Mouse (Mus musculus): ENCODE results near the gene Olfr592. TPM values are rescaled to one million over a fixed set of nuclear protein-coding genes. Genes with fewer than 3 reads are reported as not detected.
"Not testable (repeated sequence)": the region's sequence is repeated elsewhere in the genome, so short reads cannot be mapped to it uniquely, and the experiment has no call there.

The Olfr592 gene
- not detected in 2 replicates for polyA plus RNA-seq (2015; fragmentation: Nextera tagmentation; extraction: Ambion mirVana)

DNA sequence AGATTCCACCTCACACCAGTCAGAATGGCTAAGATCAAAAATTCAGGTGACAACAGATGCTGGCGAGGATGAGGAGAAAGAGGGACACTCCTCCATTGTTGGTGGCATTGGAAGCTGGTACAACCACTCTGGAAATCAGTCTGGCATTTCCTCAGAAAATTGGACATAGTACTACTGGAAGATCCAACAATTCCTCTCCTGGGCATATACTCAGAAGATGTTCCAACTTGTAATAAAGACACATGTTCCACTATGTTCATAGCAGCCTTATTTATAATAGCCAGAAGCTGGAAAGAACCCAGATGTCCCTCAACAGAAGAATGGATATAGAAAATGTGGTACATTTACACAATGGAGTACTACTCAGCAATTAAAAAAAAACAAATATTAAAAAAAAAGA lies at the start of gene Olfr592:
Gene Olfr592 (plus strand): TSS at position 301 of the 400 bp plus-strand sequence.
- DNase-seq (ENCODE audit: low spot score); H3K4me1 ChIP-seq (ENCODE audit: insufficient read depth, low read depth, low read length); H3K36me3 ChIP-seq (ENCODE audit: insufficient read depth, low read length); H3K27me3 ChIP-seq (replicated peaks; ENCODE audit: insufficient read depth, low read length); H3K9me3 ChIP-seq (ENCODE audit: low read length); H3K4me3 ChIP-seq (ENCODE audit: low read depth, low read length); H3K27ac ChIP-seq (ENCODE audit: low read length); ATAC-seq; H3K4me2 ChIP-seq (replicated peaks; ENCODE audit: low read depth, low read length); H3K9ac ChIP-seq (replicated peaks; ENCODE audit: low read depth): not testable (repeated sequence)
- WGBS, result 47% methylated on average over 1 of the region's 1 CpGs

- no peak within 1 kb of the TSS for H3K9ac ChIP-seq (replicated peaks; ENCODE audit: low read depth)
Observed at GRCm38 (mm10) chr7:103140579-103140978, 44.0 kb upstream of the Olfr592 start, which contains the start of gene Olfr588-ps1. Gene Olfr588-ps1 (plus strand): TSS chr7:103140879.

DNA sequence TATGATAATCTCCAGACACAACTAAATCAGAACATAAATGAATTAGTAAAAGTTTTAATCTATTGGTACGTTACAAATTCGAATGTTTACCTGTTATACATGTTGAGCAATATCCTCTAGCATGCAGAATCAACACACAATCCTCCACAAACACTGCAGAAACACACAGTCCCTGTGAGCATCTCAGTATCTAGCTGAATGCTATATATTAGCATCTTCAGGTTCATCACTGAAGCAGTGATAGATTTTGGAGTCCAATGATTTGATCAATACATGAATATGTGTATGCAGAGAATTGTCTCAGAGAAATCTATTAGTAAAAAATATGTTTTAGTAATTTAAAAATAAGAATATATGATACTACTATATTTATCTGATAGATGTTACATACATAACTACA lies 28.3 kb upstream of the Olfr592 start, which contains the start of gene Olfr589:
Gene Olfr589 (minus strand): TSS at position 101 of the 400 bp plus-strand sequence.
- ATAC-seq, result no peak
- WGBS, result 49% methylated on average over 2 of the region's 2 CpGs

More at GRCm38 (mm10) chr7:103140579-103140978, 44.0 kb upstream of the Olfr592 start, which contains the start of gene Olfr588-ps1:
- H3K4me1 ChIP-seq (ENCODE audit: insufficient read depth, low read depth, low read length), result no peaks in the 10 kb centered on the region
- no peak within 1 kb of the TSS for H3K27ac ChIP-seq (ENCODE audit: low read length)
- no peak within 1 kb of the TSS for H3K4me3 ChIP-seq (ENCODE audit: low read depth, low read length)
- no peak for DNase-seq (ENCODE audit: low spot score)
- H3K36me3 ChIP-seq (ENCODE audit: insufficient read depth, low read length), result no peaks in the 10 kb centered on the region
- no peak for ATAC-seq
- 64% methylated on average over 1 of the region's 1 CpGs for WGBS
- no peak within 1 kb of the TSS for H3K4me2 ChIP-seq (replicated peaks; ENCODE audit: low read depth, low read length)
- no peaks in the 10 kb centered on the region for H3K27me3 ChIP-seq (replicated peaks; ENCODE audit: insufficient read depth, low read length)
- H3K9me3 ChIP-seq (ENCODE audit: low read length), result no peaks in the 10 kb centered on the region
- TF ChIP-seq EP300 (IDR thresholded peaks at IDR 0.05) (no peak), CTCF (IDR thresholded peaks at IDR 0.05) (no peak)

GRCm38 (mm10) chr7:103169697-103170096 lies 14.9 kb upstream of the Olfr592 start:
- H3K9me3 ChIP-seq (ENCODE audit: low read length), result no peaks in the 10 kb centered on the region
- no peak overlapping the region for H3K9ac ChIP-seq (replicated peaks; ENCODE audit: low read depth)
- 71% methylated on average over 5 of the region's 5 CpGs for WGBS
- TF ChIP-seq EP300 (IDR thresholded peaks at IDR 0.05) (no peak), CTCF (IDR thresholded peaks at IDR 0.05) (no peak)
- DNase-seq (ENCODE audit: low spot score), result no peak
- H3K27ac ChIP-seq (ENCODE audit: low read length), result no peak overlapping the region
- no peaks in the 10 kb centered on the region for H3K36me3 ChIP-seq (ENCODE audit: insufficient read depth, low read length)
- no peaks in the 10 kb centered on the region for H3K4me1 ChIP-seq (ENCODE audit: insufficient read depth, low read depth, low read length)
- no peak overlapping the region for H3K4me3 ChIP-seq (ENCODE audit: low read depth, low read length)
- no peaks in the 10 kb centered on the region for H3K27me3 ChIP-seq (replicated peaks; ENCODE audit: insufficient read depth, low read length)
- ATAC-seq, result no peak
- no peak overlapping the region for H3K4me2 ChIP-seq (replicated peaks; ENCODE audit: low read depth, low read length)

More for the DNA sequence above, 28.3 kb upstream of the Olfr592 start, which contains the start of gene Olfr589:
- H3K4me1 ChIP-seq (ENCODE audit: insufficient read depth, low read depth, low read length), result no peaks in the 10 kb centered on the region
- H3K36me3 ChIP-seq (ENCODE audit: insufficient read depth, low read length), result no peaks in the 10 kb centered on the region
- no peak within 1 kb of the TSS for H3K27ac ChIP-seq (ENCODE audit: low read length)
- H3K4me3 ChIP-seq (ENCODE audit: low read depth, low read length), result no peak within 1 kb of the TSS
- no peak for TF ChIP-seq EP300 (IDR thresholded peaks at IDR 0.05)
- no peak for TF ChIP-seq CTCF (IDR thresholded peaks at IDR 0.05)
- no peak within 1 kb of the TSS for H3K9ac ChIP-seq (replicated peaks; ENCODE audit: low read depth)
- DNase-seq (ENCODE audit: low spot score), result no peak
- H3K9me3 ChIP-seq (ENCODE audit: low read length), result no peaks in the 10 kb centered on the region
- H3K27me3 ChIP-seq (replicated peaks; ENCODE audit: insufficient read depth, low read length), result no peaks in the 10 kb centered on the region
- H3K4me2 ChIP-seq (replicated peaks; ENCODE audit: low read depth, low read length), result no peak within 1 kb of the TSS

GRCm38 (mm10) chr7:103178240-103178639 lies 6.4 kb upstream of the Olfr592 start, which contains the start of gene Olfr591:
Gene Olfr591 (minus strand): TSS chr7:103178340.
- no peaks in the 10 kb centered on the region for H3K36me3 ChIP-seq (ENCODE audit: insufficient read depth, low read length)
- H3K4me3 ChIP-seq (ENCODE audit: low read depth, low read length), result no peak within 1 kb of the TSS
- H3K27me3 ChIP-seq (replicated peaks; ENCODE audit: insufficient read depth, low read length), result no peaks in the 10 kb centered on the region
- WGBS, result 64% methylated on average over 1 of the region's 1 CpGs
- no peaks in the 10 kb centered on the region for H3K4me1 ChIP-seq (ENCODE audit: insufficient read depth, low read depth, low read length)
- no peaks in the 10 kb centered on the region for H3K9me3 ChIP-seq (ENCODE audit: low read length)
- TF ChIP-seq EP300 (IDR thresholded peaks at IDR 0.05), result no peak
- TF ChIP-seq CTCF (IDR thresholded peaks at IDR 0.05), result no peak
- H3K9ac ChIP-seq (replicated peaks; ENCODE audit: low read depth), result no peak within 1 kb of the TSS
- no peak for DNase-seq (ENCODE audit: low spot score)
- no peak within 1 kb of the TSS for H3K4me2 ChIP-seq (replicated peaks; ENCODE audit: low read depth, low read length)
- no peak within 1 kb of the TSS for H3K27ac ChIP-seq (ENCODE audit: low read length)
- ATAC-seq, result no peak

GRCm38 (mm10) chr7:103211562-103211961 lies 27.0 kb downstream of the Olfr592 start, which contains the start of gene Olfr593:
Gene Olfr593 (plus strand): TSS chr7:103211862.
- WGBS, result 61% methylated on average over 1 of the region's 1 CpGs
- no peak within 1 kb of the TSS for H3K9ac ChIP-seq (replicated peaks; ENCODE audit: low read depth)
- no peak for ATAC-seq

DNA sequence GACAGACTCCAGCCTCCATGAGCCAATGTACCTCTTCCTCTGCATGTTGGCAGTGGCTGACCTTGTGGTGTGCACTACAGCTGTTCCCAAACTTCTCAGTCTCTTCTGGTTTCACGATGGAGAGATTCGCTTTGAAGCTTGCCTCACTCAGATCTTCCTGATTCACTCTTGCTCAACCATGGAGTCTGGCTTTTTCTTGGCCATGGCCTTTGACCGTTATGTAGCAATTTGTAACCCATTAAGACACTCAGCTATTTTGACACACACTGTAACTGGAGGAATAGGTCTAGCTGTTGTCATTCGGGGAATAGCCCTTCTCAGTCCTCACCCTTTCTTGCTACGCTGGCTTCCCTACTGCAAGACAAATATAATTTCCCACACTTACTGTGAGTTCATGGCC lies 27.4 kb downstream of the Olfr592 start:
- ATAC-seq; H3K27me3 ChIP-seq (replicated peaks; ENCODE audit: insufficient read depth, low read length); DNase-seq (ENCODE audit: low spot score); H3K4me2 ChIP-seq (replicated peaks; ENCODE audit: low read depth, low read length); H3K4me1 ChIP-seq (ENCODE audit: insufficient read depth, low read depth, low read length); H3K36me3 ChIP-seq (ENCODE audit: insufficient read depth, low read length); H3K27ac ChIP-seq (ENCODE audit: low read length); H3K9ac ChIP-seq (replicated peaks; ENCODE audit: low read depth); H3K4me3 ChIP-seq (ENCODE audit: low read depth, low read length); H3K9me3 ChIP-seq (ENCODE audit: low read length): not testable (repeated sequence)
- 88% methylated on average over 5 of the region's 5 CpGs for WGBS

More at GRCm38 (mm10) chr7:103211562-103211961, 27.0 kb downstream of the Olfr592 start, which contains the start of gene Olfr593:
- Histone ChIP-seq H3K4me1 (ENCODE audit: insufficient read depth, low read depth, low read length) (no peaks in the 10 kb centered on the region), H3K36me3 (ENCODE audit: insufficient read depth, low read length) (no peaks in the 10 kb centered on the region), H3K9me3 (ENCODE audit: low read length) (no peaks in the 10 kb centered on the region), H3K27me3 (replicated peaks; ENCODE audit: insufficient read depth, low read length) (no peaks in the 10 kb centered on the region), H3K27ac (ENCODE audit: low read length) (no peak within 1 kb of the TSS), H3K4me2 (replicated peaks; ENCODE audit: low read depth, low read length) (no peak within 1 kb of the TSS), H3K4me3 (ENCODE audit: low read depth, low read length) (no peak within 1 kb of the TSS)
- DNase-seq (ENCODE audit: low spot score), result no peak
- no peak for TF ChIP-seq CTCF (IDR thresholded peaks at IDR 0.05)
- TF ChIP-seq EP300 (IDR thresholded peaks at IDR 0.05), result no peak
